Mouse (Mus musculus) olfactory bulb, adult 2 months (tissue): ENCODE measurements around the gene Taf6l.

Experiments
- CTCF ChIP-seq: fragments of 200-500 bp; IDR thresholded peaks from 2 replicates; pipeline ENCODE4 v1.5.1; 2012; ENCODE audit warnings: low read depth, mild to moderate bottlenecking, low read length, moderate library complexity; ENCODE audit not compliant: insufficient read depth
- POLR2A ChIP-seq: fragments of 200-500 bp; IDR thresholded peaks from 2 replicates; pipeline ENCODE4 v1.6.1; 2012; ENCODE audit warnings: mild to moderate bottlenecking, low read depth, low read length, moderate library complexity; ENCODE audit not compliant: insufficient read depth

- TF ChIP-seq CTCF (no peak), POLR2A (no peak)
Measured at GRCm38 (mm10) chr19:8738911-8739310, 47.3 kb downstream of the Taf6l start.
